Mouse (Mus musculus): ENCODE measurements around the gene Sim2. TPM values are rescaled to one million over a fixed set of nuclear protein-coding genes. Genes with fewer than 3 reads are reported as not detected.

Gene Sim2
- total RNA-seq (2021): not detected

- DNase-seq (ENCODE audit: low spot score in 2 of 2): no peak
- intact Hi-C loops (cut with DNase I): no loop called here
Observed at GRCm38 (mm10) chr16:94084711-94085602, at the start of gene Sim2. Sim2 (plus strand) TSS chr16:94084931.

- DNase-seq (ENCODE audit: low spot score in 2 of 2): no peak
- intact Hi-C loops (cut with DNase I): no loop called here
Observed at GRCm38 (mm10) chr16:94037280-94037679, 47.5 kb upstream of the Sim2 start.

GRCm38 (mm10) chr16:94038272-94038985, 46.3 kb upstream of the Sim2 start:
- intact Hi-C loops (cut with DNase I): loop anchor here (2.0 kb wide), 1 partner anchor 220 kb away; no protein-coding TSS in a partner anchor
- DNase-seq (ENCODE audit: low spot score in 2 of 2): peak; percentile 37 to 42

GRCm38 (mm10) chr16:94038986-94039341, 45.8 kb upstream of the Sim2 start:
- no peak for DNase-seq (ENCODE audit: low spot score in 2 of 2)
- intact Hi-C loops (cut with DNase I): loop anchor here (2.0 kb wide), 1 partner anchor 220 kb away; no protein-coding TSS in a partner anchor

GRCm38 (mm10) chr16:94040485-94040884, 44.2 kb upstream of the Sim2 start:
- intact Hi-C loops (cut with DNase I): no loop called here
- DNase-seq (ENCODE audit: low spot score in 2 of 2): no peak

- no peak for DNase-seq (ENCODE audit: low spot score in 2 of 2)
- intact Hi-C loops (cut with DNase I): no loop called here
Observed at GRCm38 (mm10) chr16:94041065-94041712, 43.5 kb upstream of the Sim2 start.

- intact Hi-C loops (cut with DNase I): no loop called here
- no peak for DNase-seq (ENCODE audit: low spot score in 2 of 2)
Observed at GRCm38 (mm10) chr16:94043797-94044196, 40.9 kb upstream of the Sim2 start.

- DNase-seq (ENCODE audit: low spot score in 2 of 2): peak; percentile 22 to 58
- intact Hi-C loops (cut with DNase I): no loop called here
Observed at GRCm38 (mm10) chr16:94044996-94045395, 39.7 kb upstream of the Sim2 start.

- intact Hi-C loops (cut with DNase I): no loop called here
- DNase-seq (ENCODE audit: low spot score in 2 of 2): no peak
Observed at GRCm38 (mm10) chr16:94050368-94050767, 34.4 kb upstream of the Sim2 start.

GRCm38 (mm10) chr16:94055176-94055575, 29.6 kb upstream of the Sim2 start:
- intact Hi-C loops (cut with DNase I): no loop called here
- DNase-seq (ENCODE audit: low spot score in 2 of 2): peak in 1 of 2 experiments; percentile 12

GRCm38 (mm10) chr16:94055576-94055975, 29.2 kb upstream of the Sim2 start:
- intact Hi-C loops (cut with DNase I): no loop called here
- no peak for DNase-seq (ENCODE audit: low spot score in 2 of 2)

- intact Hi-C loops (cut with DNase I): no loop called here
- DNase-seq (ENCODE audit: low spot score in 2 of 2): no peak
Observed at GRCm38 (mm10) chr16:94059820-94060219, 24.9 kb upstream of the Sim2 start.

- DNase-seq (ENCODE audit: low spot score in 2 of 2): no peak
- intact Hi-C loops (cut with DNase I): no loop called here
Observed at GRCm38 (mm10) chr16:94064211-94064610, 20.5 kb upstream of the Sim2 start.

GRCm38 (mm10) chr16:94065728-94066674, 18.7 kb upstream of the Sim2 start:
- DNase-seq (ENCODE audit: low spot score in 2 of 2): no peak
- intact Hi-C loops (cut with DNase I): no loop called here

- no peak for DNase-seq (ENCODE audit: low spot score in 2 of 2)
- intact Hi-C loops (cut with DNase I): no loop called here
Observed at GRCm38 (mm10) chr16:94066771-94067170, 18.0 kb upstream of the Sim2 start.

GRCm38 (mm10) chr16:94067280-94067679, 17.5 kb upstream of the Sim2 start:
- intact Hi-C loops (cut with DNase I): no loop called here
- no peak for DNase-seq (ENCODE audit: low spot score in 2 of 2)

GRCm38 (mm10) chr16:94069061-94069460, 15.7 kb upstream of the Sim2 start:
- no peak for DNase-seq (ENCODE audit: low spot score in 2 of 2)
- intact Hi-C loops (cut with DNase I): no loop called here

- intact Hi-C loops (cut with DNase I): no loop called here
- no peak for DNase-seq (ENCODE audit: low spot score in 2 of 2)
Observed at GRCm38 (mm10) chr16:94070920-94071319, 13.8 kb upstream of the Sim2 start.

GRCm38 (mm10) chr16:94071468-94071867, 13.3 kb upstream of the Sim2 start:
- intact Hi-C loops (cut with DNase I): no loop called here
- no peak for DNase-seq (ENCODE audit: low spot score in 2 of 2)
